Mouse (Mus musculus): Measurements from ENCODE around the gene Tti1. TPM values are rescaled to one million over a fixed set of nuclear protein-coding genes. Genes with fewer than 3 reads are reported as not detected.

The Tti1 gene
- polyA plus RNA-seq, 1 experiment from 2014 or later, result 5.1 TPM

DNA sequence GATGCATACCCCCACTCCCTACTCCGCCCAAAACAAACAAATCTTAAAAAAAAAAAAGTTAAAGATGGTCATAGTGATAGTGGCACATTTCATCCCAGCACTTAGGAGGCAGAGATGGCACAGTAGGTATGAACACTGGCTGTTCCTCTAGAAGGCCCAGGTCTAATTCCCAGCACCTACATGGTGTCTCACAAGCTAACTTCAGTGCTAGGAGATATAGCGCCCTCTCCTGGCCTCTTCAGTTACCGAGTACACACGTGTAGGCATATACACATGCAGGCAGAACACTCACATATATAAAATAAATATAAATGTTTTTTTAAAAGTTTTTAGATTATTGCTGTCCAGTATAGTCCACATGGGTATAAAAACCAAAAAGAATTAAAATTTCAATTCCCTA lies 22.6 kb downstream of the Tti1 start:
- Histone ChIP-seq H3K4me1 (replicated peaks; ENCODE audit: control insufficient read depth, insufficient read depth, low read length) (peaks cover 4% of the 10 kb centered on the region; the same call in 1 of the 2 replicates), H3K9ac (ENCODE audit: low read depth, low read length) (no peak overlapping the region), H3K9me3 (ENCODE audit: control insufficient read depth) (no peaks in the 10 kb centered on the region), H3K4me2 (replicated peaks; ENCODE audit: low read depth) (no peak overlapping the region), H3K36me3 (ENCODE audit: control insufficient read depth, insufficient read depth) (peaks cover 18% of the 10 kb centered on the region), H3K27ac (ENCODE audit: low read depth, low read length) (no peak overlapping the region), H3K4me3 (ENCODE audit: low read depth, low read length) (no peak overlapping the region), H3K27me3 (replicated peaks; ENCODE audit: control insufficient read depth, insufficient read depth, low read length) (no peaks in the 10 kb centered on the region)
- TF ChIP-seq CTCF (IDR thresholded peaks at IDR 0.05; ENCODE audit: low read depth), result peak; percentile 22; the same call in 1 of the 2 replicates
- 94% methylated on average over 4 of the region's 4 CpGs for WGBS
- ATAC-seq, result no peak

DNA sequence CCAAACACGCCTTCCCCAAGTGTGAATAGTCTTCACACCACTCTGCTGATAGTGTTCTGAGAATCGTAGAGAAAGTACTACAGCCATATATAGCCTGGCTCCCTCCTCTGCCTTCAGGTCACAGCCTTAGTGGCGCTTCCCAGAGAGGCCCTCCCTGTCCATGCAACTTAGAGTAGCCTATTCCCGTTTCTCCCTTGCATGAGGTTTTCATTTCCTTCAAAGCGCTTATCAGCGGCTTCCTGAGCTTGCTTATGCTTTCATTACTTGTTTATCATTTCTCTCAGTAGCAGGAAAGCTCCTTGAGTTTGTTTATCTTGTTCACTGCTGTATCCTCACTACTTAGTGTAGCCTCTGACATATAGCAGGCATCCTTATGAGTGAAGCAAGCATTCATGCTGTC lies 23.6 kb downstream of the Tti1 start:
- TF ChIP-seq CTCF (IDR thresholded peaks at IDR 0.05; ENCODE audit: low read depth), result no peak
- Histone ChIP-seq H3K36me3 (ENCODE audit: control insufficient read depth, insufficient read depth) (peaks cover 18% of the 10 kb centered on the region), H3K4me2 (replicated peaks; ENCODE audit: low read depth) (no peak overlapping the region), H3K27ac (ENCODE audit: low read depth, low read length) (peak overlapping the region; percentile 3; the same call in 1 of the 2 replicates), H3K9me3 (ENCODE audit: control insufficient read depth) (no peaks in the 10 kb centered on the region), H3K4me1 (replicated peaks; ENCODE audit: control insufficient read depth, insufficient read depth, low read length) (peaks cover 4% of the 10 kb centered on the region; the same call in 1 of the 2 replicates), H3K27me3 (replicated peaks; ENCODE audit: control insufficient read depth, insufficient read depth, low read length) (no peaks in the 10 kb centered on the region), H3K4me3 (ENCODE audit: low read depth, low read length) (no peak overlapping the region), H3K9ac (ENCODE audit: low read depth, low read length) (no peak overlapping the region)
- ATAC-seq, result peak; percentile 74
- WGBS, result 31% methylated on average over 6 of the region's 6 CpGs

GRCm38 (mm10) chr2:157998817-157999216 lies 29.4 kb downstream of the Tti1 start:
- ATAC-seq, result no peak
- H3K4me2 ChIP-seq (replicated peaks; ENCODE audit: low read depth), result no peak overlapping the region
- peaks cover 23% of the 10 kb centered on the region; the same call in 1 of the 2 replicates for H3K36me3 ChIP-seq (ENCODE audit: control insufficient read depth, insufficient read depth)
- H3K9me3 ChIP-seq (ENCODE audit: control insufficient read depth), result no peaks in the 10 kb centered on the region
- no peak for TF ChIP-seq CTCF (IDR thresholded peaks at IDR 0.05; ENCODE audit: low read depth)
- H3K4me3 ChIP-seq (ENCODE audit: low read depth, low read length), result no peak overlapping the region
- no peaks in the 10 kb centered on the region for H3K4me1 ChIP-seq (replicated peaks; ENCODE audit: control insufficient read depth, insufficient read depth, low read length)
- no peak overlapping the region for H3K9ac ChIP-seq (ENCODE audit: low read depth, low read length)
- no peaks in the 10 kb centered on the region for H3K27me3 ChIP-seq (replicated peaks; ENCODE audit: control insufficient read depth, insufficient read depth, low read length)
- 81% methylated on average over 3 of the region's 3 CpGs for WGBS
- H3K27ac ChIP-seq (ENCODE audit: low read depth, low read length), result no peak overlapping the region

GRCm38 (mm10) chr2:157992501-157992900 lies 35.7 kb downstream of the Tti1 start:
- H3K9ac ChIP-seq (ENCODE audit: low read depth, low read length), result no peak overlapping the region
- no peaks in the 10 kb centered on the region for H3K9me3 ChIP-seq (ENCODE audit: control insufficient read depth)
- H3K27me3 ChIP-seq (replicated peaks; ENCODE audit: control insufficient read depth, insufficient read depth, low read length), result no peaks in the 10 kb centered on the region
- H3K4me2 ChIP-seq (replicated peaks; ENCODE audit: low read depth), result no peak overlapping the region
- no peak for TF ChIP-seq CTCF (IDR thresholded peaks at IDR 0.05; ENCODE audit: low read depth)
- no peak overlapping the region for H3K4me3 ChIP-seq (ENCODE audit: low read depth, low read length)
- peaks cover 37% of the 10 kb centered on the region for H3K36me3 ChIP-seq (ENCODE audit: control insufficient read depth, insufficient read depth)
- H3K27ac ChIP-seq (ENCODE audit: low read depth, low read length), result no peak overlapping the region
- WGBS, result 93% methylated on average over 4 of the region's 4 CpGs
- no peaks in the 10 kb centered on the region for H3K4me1 ChIP-seq (replicated peaks; ENCODE audit: control insufficient read depth, insufficient read depth, low read length)
- ATAC-seq, result no peak

DNA sequence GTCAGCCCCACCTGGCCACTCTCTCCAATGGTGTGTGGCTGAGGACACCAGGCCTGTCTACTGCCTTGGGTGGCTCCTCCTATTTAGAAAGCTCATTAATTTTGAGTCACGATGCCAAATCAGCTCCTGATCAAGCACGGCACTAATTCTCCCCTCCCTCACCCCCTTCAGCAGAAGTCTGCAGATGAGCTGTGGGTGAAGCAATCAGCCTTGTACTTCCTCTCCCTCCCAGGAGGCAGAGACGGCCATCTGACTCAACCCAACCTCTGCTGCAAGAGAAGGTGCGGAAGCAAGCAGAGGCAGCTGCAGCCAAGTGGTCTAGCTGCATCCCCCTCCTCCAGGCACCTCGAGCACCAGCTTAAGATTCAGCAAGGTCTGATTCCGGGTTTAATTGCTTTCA lies 37.2 kb downstream of the Tti1 start:
- H3K4me2 ChIP-seq (replicated peaks; ENCODE audit: low read depth), result no peak overlapping the region
- TF ChIP-seq CTCF (IDR thresholded peaks at IDR 0.05; ENCODE audit: low read depth), result no peak
- no peak for ATAC-seq
- WGBS, result 63% methylated on average over 6 of the region's 6 CpGs
- no peak overlapping the region for H3K27ac ChIP-seq (ENCODE audit: low read depth, low read length)
- no peak overlapping the region for H3K9ac ChIP-seq (ENCODE audit: low read depth, low read length)
- H3K27me3 ChIP-seq (replicated peaks; ENCODE audit: control insufficient read depth, insufficient read depth, low read length), result no peaks in the 10 kb centered on the region
- H3K36me3 ChIP-seq (ENCODE audit: control insufficient read depth, insufficient read depth), result peaks cover 35% of the 10 kb centered on the region
- no peaks in the 10 kb centered on the region for H3K4me1 ChIP-seq (replicated peaks; ENCODE audit: control insufficient read depth, insufficient read depth, low read length)
- no peak overlapping the region for H3K4me3 ChIP-seq (ENCODE audit: low read depth, low read length)
- no peaks in the 10 kb centered on the region for H3K9me3 ChIP-seq (ENCODE audit: control insufficient read depth)

DNA sequence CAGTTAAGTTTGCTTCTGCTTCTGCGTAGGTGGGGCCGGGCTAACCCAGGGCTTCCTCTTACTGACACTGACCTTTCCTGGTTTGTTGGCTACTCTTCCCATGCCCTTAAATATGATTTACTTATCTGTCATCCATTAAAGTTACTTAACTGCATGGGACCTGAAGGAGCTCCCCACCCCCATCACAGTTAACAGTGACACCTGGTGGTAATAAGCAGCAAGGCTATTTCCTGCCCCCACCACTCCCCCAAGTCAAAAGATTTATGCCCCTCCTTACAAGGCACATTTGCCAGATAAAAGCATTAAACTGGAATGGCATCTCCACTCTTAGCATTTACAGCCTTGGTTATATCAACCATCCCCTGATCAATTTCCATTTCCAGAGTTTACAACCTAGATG lies 38.3 kb downstream of the Tti1 start:
- 74% methylated on average over 2 of the region's 2 CpGs for WGBS
- Histone ChIP-seq H3K27me3 (replicated peaks; ENCODE audit: control insufficient read depth, insufficient read depth, low read length) (no peaks in the 10 kb centered on the region), H3K4me1 (replicated peaks; ENCODE audit: control insufficient read depth, insufficient read depth, low read length) (no peaks in the 10 kb centered on the region), H3K9me3 (ENCODE audit: control insufficient read depth) (no peaks in the 10 kb centered on the region), H3K4me2 (replicated peaks; ENCODE audit: low read depth) (no peak overlapping the region), H3K4me3 (ENCODE audit: low read depth, low read length) (no peak overlapping the region), H3K9ac (ENCODE audit: low read depth, low read length) (no peak overlapping the region), H3K36me3 (ENCODE audit: control insufficient read depth, insufficient read depth) (peaks cover 29% of the 10 kb centered on the region), H3K27ac (ENCODE audit: low read depth, low read length) (no peak overlapping the region)
- no peak; the same call in 1 of the 2 replicates for ATAC-seq
- TF ChIP-seq CTCF (IDR thresholded peaks at IDR 0.05; ENCODE audit: low read depth), result peak; percentile 78

Data from intestine, postnatal 0 days (tissue).